Mouse (Mus musculus) liver, embryonic 12.5 days (tissue): ENCODE measurements around the gene Odf3l2. TPM values are rescaled to one million over a fixed set of nuclear protein-coding genes. Genes with fewer than 3 reads are reported as not detected.

ENCODE experiments used
- ATAC-seq: fragments of 200-750 bp; cut with Nextera tagmentation; 2 replicates; pipeline ENCODE4 v1.8.0; 2017; ENCODE audit warnings: moderate number of reproducible peaks, mild to moderate bottlenecking, moderate library complexity
- H3K27ac ChIP-seq: fragments of 300-500 bp; sonication (generic); 2 replicates; pipeline ENCODE4 v1.5.1; 2016; ENCODE audit warnings: mild to moderate bottlenecking
- H3K27me3 ChIP-seq: fragments of 300-500 bp; sonication (generic); replicated peaks from 2 replicates; pipeline ENCODE4 v1.6.1; 2016; ENCODE audit warnings: mild to moderate bottlenecking, moderate library complexity
- H3K36me3 ChIP-seq: fragments of 300-500 bp; sonication (generic); 2 replicates; pipeline ENCODE4 v1.6.1; 2016; ENCODE audit warnings: mild to moderate bottlenecking, moderate library complexity
- H3K4me1 ChIP-seq: fragments of 300-500 bp; sonication (generic); 2 replicates; pipeline ENCODE4 v1.6.1; 2016
- H3K4me2 ChIP-seq: fragments of 300-500 bp; sonication (generic); 2 replicates; pipeline ENCODE4 v1.6.1; 2016; ENCODE audit warnings: mild to moderate bottlenecking, moderate library complexity
- H3K4me3 ChIP-seq: fragments of 300-500 bp; sonication (generic); 2 replicates; pipeline ENCODE4 v1.5.1; 2016; ENCODE audit warnings: mild to moderate bottlenecking, moderate library complexity
- H3K9ac ChIP-seq: fragments of 300-500 bp; sonication (generic); 2 replicates; pipeline ENCODE4 v1.6.1; 2016; ENCODE audit warnings: mild to moderate bottlenecking, moderate library complexity
- H3K9me3 ChIP-seq: fragments of 300-500 bp; sonication (generic); replicated peaks from 2 replicates; pipeline ENCODE4 v1.6.1; 2016; ENCODE audit warnings: mild to moderate bottlenecking, moderate library complexity
- WGBS: fragments of 180-500 bp; shearing (Covaris S2); methylation state at CpG from one replicate; pipeline ENCODE4 v1.1.7; 2016; ENCODE audit not compliant: insufficient replicate concordance; 5-methylcytosine and 5-hydroxymethylcytosine counted together
- polyA plus RNA-seq: library from polyadenylated mRNA; unstranded; fragments of >200 nt; fragmentation: Nextera tagmentation; extraction: Ambion mirVana; gene quantifications from 2 replicates; pipeline ENCODE4 v1.2.1, GENCODE M21; 2016

The Odf3l2 gene
- polyA plus RNA-seq, 1 experiment from 2014 or later = not detected

DNA sequence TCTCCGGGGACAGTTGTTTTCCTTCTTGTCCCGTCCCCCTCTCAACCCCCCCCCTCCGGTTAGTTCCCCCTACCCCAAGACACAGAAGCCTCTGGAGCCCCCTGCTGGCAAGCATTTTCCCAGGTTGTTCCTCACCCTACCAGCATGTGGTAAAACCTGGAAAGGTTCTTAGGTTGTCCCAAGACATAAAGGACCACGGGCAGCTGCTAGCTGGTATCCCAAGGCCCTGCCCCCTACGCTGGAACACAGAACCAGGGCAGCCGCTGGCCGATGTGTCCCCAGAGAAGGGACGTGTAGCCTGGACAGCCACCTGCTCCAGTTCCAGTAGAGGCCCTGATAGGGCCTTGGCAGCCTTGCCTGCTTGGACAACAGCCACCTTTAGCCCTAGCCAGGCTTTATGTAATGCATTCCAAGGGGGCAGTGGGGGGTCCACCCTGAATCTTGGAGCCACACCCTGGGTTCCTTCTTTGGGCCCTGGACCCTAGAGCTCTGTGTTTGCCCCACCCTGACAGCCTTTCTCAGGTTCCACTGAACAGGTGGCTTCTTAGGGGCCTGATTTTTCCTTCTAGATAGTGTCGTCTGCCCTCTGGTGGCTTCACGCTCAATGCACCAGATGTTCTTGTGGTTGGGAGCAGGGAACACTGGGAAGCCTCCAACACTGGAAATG lies 37.5 kb upstream of the Odf3l2 start:
- H3K36me3 ChIP-seq = peaks cover 47% of the 10 kb centered on the region
- no peak for ATAC-seq
- H3K27me3 ChIP-seq = peaks cover 10% of the 10 kb centered on the region; the same call in 1 of the 2 replicates
- H3K9ac ChIP-seq = peak overlapping the region; percentile 91
- no peaks in the 10 kb centered on the region for H3K9me3 ChIP-seq
- 3% methylated on average over 10 of the region's 10 CpGs for WGBS
- peaks cover 41% of the 10 kb centered on the region for H3K4me1 ChIP-seq
- peak overlapping the region; percentile 87 for H3K4me2 ChIP-seq
- peak overlapping the region; percentile 96 for H3K27ac ChIP-seq
- peak overlapping the region; percentile 94 for H3K4me3 ChIP-seq

DNA sequence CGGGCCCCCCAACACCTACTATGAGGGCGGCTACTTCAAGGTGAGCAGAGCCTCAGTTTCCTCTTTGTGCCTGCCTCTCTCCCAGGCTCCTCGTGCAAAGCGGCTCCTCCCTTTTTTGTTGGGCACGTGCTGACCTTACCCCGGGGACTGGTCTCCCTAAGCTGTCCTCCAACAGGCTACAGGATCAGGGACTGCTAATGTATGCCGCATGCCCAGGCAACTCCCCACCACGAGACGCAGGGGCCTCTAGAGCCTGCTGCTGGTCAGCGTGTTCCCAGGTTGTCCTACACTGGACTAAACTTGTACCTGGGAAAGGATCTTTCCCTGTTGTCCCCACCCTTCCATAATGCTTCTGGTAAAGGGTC lies 37.0 kb upstream of the Odf3l2 start:
- WGBS = 0% methylated on average over 10 of the region's 10 CpGs
- Histone ChIP-seq H3K36me3 (peaks cover 41% of the 10 kb centered on the region), H3K4me1 (peaks cover 41% of the 10 kb centered on the region), H3K4me2 (peak overlapping the region; percentile 87), H3K27ac (peak overlapping the region; percentile 96), H3K9me3 (no peaks in the 10 kb centered on the region), H3K4me3 (peak overlapping the region; percentile 94), H3K27me3 (peaks cover 10% of the 10 kb centered on the region; the same call in 1 of the 2 replicates), H3K9ac (peak overlapping the region; percentile 91)
- ATAC-seq = no peak

DNA sequence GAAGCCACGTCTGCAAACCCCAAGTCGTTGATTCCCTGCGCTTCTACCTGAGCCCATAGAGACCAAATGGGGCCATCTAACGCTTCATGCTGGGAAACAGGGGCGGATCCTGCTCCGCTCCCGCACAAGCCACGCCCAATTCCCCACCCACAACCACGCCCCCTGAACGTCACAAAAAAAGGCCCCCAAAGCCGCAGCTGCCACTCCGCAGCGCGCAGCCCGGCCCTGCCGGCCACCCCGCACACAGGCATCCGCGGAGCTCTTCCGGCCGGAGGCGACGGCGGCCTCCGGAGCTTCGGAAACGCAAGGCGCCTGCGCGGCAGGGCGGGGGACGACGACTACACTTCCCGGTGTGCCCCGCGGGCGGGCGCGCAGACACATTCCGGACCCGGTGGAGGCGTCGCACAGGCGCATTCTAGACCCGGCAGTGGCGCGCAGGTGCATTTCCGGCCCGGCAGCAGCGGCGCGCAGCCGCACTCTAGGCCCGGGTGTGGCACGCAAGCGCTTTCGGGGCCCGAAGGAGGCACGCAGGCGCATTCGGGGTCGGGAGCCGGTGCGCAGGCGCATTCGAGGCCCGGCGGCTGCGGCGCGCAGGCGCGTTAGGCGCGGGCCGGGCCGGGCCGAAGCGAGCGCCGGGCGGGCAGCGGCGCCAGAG lies 36.2 kb upstream of the Odf3l2 start, which contains the start of gene Cdc34:
Gene Cdc34, plus strand, starts transcription at position 605 of the 655 bp plus-strand sequence.
- H3K27me3 ChIP-seq = peaks cover 10% of the 10 kb centered on the region; the same call in 1 of the 2 replicates
- peak within 1 kb of the TSS; percentile 91 for H3K9ac ChIP-seq
- peak; percentile 92 for ATAC-seq
- no peaks in the 10 kb centered on the region for H3K9me3 ChIP-seq
- peaks cover 41% of the 10 kb centered on the region for H3K4me1 ChIP-seq
- peak within 1 kb of the TSS; percentile 87 for H3K4me2 ChIP-seq
- peak within 1 kb of the TSS; percentile 94 for H3K4me3 ChIP-seq
- peak within 1 kb of the TSS; percentile 96 for H3K27ac ChIP-seq
- under 1% methylated on average over 72 of the region's 84 CpGs for WGBS
- H3K36me3 ChIP-seq = peaks cover 33% of the 10 kb centered on the region

DNA sequence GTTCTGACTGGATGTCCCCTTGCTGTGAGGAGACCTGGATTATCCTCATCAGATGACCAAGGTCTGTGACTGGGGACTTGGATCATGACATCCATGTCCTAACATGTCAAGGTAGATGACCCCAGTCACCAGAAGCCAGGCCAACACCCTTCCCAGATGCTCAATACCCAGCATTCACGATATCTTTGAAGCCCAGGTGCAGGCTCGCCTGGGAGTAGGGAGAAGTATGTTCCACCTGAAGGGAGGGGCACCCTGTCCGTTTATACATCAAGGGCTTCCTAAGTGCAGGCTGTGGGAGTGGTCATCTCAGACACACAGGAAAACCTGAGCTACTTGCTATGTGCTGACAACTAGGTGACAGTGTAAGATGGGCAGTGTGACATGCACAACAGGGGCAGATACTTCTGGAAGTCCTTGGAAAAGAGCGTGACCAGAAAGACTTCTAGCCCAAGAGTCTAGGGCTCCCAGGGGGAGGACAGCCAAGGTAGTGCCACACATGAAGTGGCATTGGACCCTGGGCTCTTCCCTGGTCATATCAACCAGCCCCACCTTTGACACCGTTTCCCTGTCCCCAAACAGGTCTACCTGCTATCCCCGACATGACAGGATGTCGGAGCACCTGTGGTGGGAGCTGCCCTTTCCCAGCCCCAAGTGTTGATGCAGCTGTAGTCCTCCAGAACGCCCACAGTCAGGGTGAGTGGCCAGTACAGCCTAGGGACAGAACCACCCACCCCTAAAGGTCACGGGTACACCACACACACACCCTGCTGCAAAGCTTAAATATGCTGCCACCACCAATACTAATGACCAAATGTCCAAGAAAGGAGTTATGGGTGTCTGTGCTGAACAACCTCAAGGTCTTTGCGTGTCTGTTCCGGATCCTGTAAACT lies 35.3 kb upstream of the Odf3l2 start:
- H3K4me1 ChIP-seq = peaks cover 41% of the 10 kb centered on the region
- H3K27ac ChIP-seq = peak overlapping the region; percentile 96
- H3K27me3 ChIP-seq = peaks cover 14% of the 10 kb centered on the region
- 26% methylated on average over 11 of the region's 11 CpGs for WGBS
- H3K9ac ChIP-seq = peak overlapping the region; percentile 70
- peak overlapping the region; percentile 94 for H3K4me3 ChIP-seq
- H3K4me2 ChIP-seq = peak overlapping the region; percentile 87
- peak; percentile 18 for ATAC-seq
- H3K9me3 ChIP-seq = no peaks in the 10 kb centered on the region
- peaks cover 28% of the 10 kb centered on the region for H3K36me3 ChIP-seq

DNA sequence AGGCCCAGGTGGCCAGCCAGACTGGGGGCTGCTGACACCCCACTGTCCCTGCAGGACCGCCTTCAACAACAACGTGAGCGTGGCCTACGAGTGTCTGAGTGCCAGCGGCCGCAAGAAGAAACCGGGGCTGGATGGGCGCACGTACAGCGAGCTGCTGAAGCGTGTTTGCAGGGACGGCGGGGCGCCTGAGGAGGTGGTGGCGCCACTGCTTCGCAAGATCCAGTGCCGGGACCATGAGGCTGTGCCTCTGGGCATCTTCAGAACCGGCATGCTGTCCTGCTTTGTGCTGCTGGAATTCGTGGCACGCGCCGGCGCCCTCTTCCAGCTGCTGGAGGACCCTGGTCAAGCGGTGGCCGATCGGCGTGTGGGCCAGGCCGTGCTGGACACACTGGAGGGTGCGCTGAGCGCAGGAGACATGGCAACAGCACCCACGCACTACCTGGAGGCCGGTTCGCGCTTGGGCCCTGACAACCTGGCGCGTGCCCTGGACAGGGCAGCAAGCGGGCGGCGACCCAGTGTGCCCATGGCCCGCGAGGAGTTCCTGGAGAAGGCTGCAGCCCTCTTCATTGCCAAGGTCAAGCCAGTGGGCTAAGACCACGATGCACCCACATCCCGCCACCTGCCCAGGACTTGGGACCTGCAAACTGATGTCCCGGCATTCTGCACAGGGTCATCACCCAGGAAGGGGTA lies 30.0 kb upstream of the Odf3l2 start:
- Histone ChIP-seq H3K27me3 (peaks cover 21% of the 10 kb centered on the region), H3K9ac (no peak overlapping the region), H3K4me1 (peaks cover 19% of the 10 kb centered on the region), H3K27ac (no peak overlapping the region), H3K4me2 (no peak overlapping the region), H3K9me3 (no peaks in the 10 kb centered on the region), H3K36me3 (peaks cover 17% of the 10 kb centered on the region), H3K4me3 (no peak overlapping the region)
- 53% methylated on average over 44 of the region's 44 CpGs for WGBS
- no peak for ATAC-seq

DNA sequence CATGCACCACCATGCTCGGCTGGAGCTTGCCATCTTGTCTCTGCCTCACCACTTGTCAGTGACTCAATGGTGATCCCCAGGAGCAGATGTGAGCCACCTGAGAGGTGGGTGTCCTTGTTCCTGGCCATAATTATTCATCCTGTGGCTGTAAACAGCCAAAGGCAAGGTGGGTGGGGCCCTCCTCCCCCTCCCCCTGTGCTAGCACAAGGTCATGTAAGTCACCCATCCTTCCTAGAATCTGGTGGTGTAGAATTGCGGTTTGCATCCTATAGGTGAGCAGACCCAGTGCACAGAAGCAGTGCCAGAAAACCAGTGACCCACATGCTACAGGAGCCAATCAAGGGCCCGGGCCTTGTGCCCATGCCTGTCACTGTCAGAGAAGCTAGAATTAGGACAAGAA lies 27.5 kb upstream of the Odf3l2 start:
- Histone ChIP-seq H3K4me2 (no peak overlapping the region), H3K4me3 (no peak overlapping the region), H3K27me3 (peaks cover 11% of the 10 kb centered on the region), H3K9ac (no peak overlapping the region), H3K27ac (no peak overlapping the region), H3K9me3 (no peaks in the 10 kb centered on the region), H3K36me3 (peaks cover 17% of the 10 kb centered on the region), H3K4me1 (peaks cover 28% of the 10 kb centered on the region)
- 75% methylated on average over 3 of the region's 3 CpGs for WGBS
- ATAC-seq = no peak

DNA sequence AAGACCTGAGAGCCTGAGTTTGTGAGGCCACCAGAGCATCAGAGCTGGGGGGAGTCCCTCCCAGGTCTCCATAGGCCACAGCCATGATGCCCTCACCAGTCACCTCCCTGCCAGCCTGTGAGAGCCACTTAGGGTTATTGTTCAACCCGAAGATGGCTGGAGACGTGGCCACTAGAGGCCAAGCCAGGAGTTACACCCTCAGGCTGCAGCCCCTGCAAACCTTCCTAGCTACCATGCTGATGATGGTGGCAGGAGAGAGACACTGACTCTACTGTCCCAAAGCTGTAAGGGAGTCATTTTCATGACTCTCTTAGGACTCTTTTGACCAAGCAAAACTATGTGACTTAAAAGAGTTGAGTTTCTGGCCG lies 26.5 kb upstream of the Odf3l2 start:
- no peak overlapping the region for H3K4me2 ChIP-seq
- H3K4me3 ChIP-seq = no peak overlapping the region
- H3K27me3 ChIP-seq = peaks cover 11% of the 10 kb centered on the region
- peaks cover 17% of the 10 kb centered on the region for H3K36me3 ChIP-seq
- WGBS = 75% methylated on average over 3 of the region's 3 CpGs
- no peak for ATAC-seq
- H3K9ac ChIP-seq = no peak overlapping the region
- H3K27ac ChIP-seq = no peak overlapping the region
- peaks cover 28% of the 10 kb centered on the region for H3K4me1 ChIP-seq
- H3K9me3 ChIP-seq = no peaks in the 10 kb centered on the region

DNA sequence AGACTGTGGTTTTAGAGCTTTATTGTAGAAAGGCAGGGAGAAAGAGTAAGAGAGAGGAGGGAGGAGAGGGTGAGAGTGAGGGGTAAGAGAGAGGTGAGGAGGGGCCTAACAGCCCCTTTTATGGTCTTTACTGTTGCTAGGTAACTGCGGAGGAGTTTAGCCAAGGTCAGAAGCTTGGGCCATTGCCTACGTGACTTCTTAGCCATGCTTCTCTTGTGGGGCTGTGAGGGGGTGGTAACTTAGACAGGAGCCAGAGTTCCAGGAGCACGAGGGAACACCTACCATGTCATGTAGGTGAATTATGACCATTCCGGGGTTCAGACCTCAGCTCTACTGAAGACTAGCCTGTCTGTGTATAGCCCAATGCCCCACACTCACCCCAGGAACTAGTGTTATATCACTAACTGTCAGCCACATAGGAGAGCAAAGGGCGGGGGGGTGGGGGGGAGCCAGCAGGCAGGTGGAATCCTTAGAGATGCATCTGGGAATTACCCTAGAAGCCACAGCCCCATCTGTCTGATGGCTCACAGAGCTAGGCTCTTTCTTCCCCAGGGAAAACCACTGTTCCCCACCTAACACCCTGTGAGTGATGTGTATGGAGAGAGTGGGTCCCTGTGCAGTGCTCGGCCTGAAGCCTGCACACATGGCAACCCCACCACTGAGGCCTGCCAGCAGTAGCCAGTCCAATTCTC lies 26.0 kb upstream of the Odf3l2 start:
- H3K4me3 ChIP-seq = no peak overlapping the region
- no peak for ATAC-seq
- peak overlapping the region; percentile 10; the same call in 1 of the 2 replicates for H3K9ac ChIP-seq
- H3K9me3 ChIP-seq = no peaks in the 10 kb centered on the region
- peaks cover 17% of the 10 kb centered on the region for H3K36me3 ChIP-seq
- peaks cover 13% of the 10 kb centered on the region for H3K27me3 ChIP-seq
- 73% methylated on average over 6 of the region's 6 CpGs for WGBS
- H3K4me2 ChIP-seq = peak overlapping the region; percentile 21; the same call in 1 of the 2 replicates
- peaks cover 28% of the 10 kb centered on the region for H3K4me1 ChIP-seq
- H3K27ac ChIP-seq = 0 out of 2 replicates have a peak overlapping the region, but pooled peaks have one; percentile 5

DNA sequence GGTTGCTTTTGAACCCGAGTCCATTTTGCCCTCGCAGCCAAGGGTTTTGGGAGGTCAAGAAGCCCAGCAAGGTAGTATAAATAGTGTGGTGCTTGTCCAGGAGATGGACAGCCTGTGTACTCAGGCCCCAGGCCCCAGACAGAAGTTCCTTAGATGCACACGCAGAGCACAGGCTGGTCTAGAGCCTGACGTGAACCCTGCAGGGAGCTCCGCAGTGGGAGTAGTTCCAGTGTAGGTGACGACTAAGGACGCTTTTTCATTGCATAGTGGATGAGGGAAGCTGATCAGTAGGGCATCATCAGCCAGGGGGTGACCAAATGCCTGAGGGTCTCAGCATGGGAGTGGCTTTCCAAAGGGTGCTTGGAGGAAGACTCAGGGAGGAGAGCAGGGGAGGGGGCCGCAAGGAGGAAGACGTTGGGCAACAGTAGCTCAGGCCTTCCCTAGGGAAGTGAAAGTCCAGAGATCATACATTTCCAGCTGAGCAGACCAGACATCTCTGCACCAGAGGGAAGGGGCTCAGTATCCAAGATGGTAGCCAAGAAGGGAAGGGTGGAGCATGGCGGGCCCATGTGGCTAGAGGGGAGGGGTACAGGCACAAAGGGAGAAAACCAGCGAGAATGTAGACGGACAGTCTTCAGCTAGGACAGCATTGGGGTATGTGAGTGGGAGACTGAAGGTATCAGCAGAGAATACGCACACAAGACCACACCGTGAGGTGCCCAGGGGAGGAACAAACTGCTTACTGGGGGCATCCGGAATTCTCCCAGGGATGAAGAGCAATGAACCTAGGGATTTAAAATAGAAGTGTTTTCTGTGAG lies 24.7 kb upstream of the Odf3l2 start:
- peak overlapping the region; percentile 80 for H3K9ac ChIP-seq
- 30% methylated on average over 15 of the region's 15 CpGs for WGBS
- H3K4me2 ChIP-seq = peak overlapping the region; percentile 85
- H3K4me1 ChIP-seq = peaks cover 28% of the 10 kb centered on the region
- H3K27me3 ChIP-seq = 0 out of 2 replicates have a peak, but pooled peaks cover 7% of the 10 kb centered on the region
- peak overlapping the region; percentile 85 for H3K4me3 ChIP-seq
- peak; percentile 30 for ATAC-seq
- peak overlapping the region; percentile 81 for H3K27ac ChIP-seq
- H3K9me3 ChIP-seq = no peaks in the 10 kb centered on the region
- H3K36me3 ChIP-seq = peaks cover 7% of the 10 kb centered on the region

DNA sequence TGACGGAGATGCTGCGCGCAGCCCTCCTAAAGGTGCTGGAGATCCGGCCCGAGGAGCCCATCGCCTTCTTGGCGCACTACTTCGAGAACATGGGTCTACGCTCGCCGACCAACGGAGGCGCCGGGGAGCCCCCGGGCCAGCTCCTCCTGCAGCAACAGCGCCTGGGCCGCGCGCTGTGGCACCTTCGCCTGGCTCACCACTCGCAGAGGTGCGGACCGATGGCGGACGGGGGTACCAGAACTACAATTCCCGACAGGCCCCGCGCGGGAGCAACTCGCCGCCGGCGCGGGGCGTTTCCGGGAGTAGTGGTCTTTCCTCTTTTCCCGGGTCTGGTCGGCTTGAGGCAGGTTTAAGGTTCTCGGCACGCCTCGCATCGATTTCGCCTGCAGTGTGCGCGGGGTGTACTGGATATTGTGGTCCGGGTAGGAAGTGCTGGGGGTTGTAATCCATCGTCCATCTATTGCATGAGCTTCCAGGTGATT lies 24.1 kb upstream of the Odf3l2 start:
- WGBS = 4% methylated on average over 45 of the region's 47 CpGs
- H3K4me3 ChIP-seq = peak overlapping the region; percentile 85
- H3K4me1 ChIP-seq = peaks cover 28% of the 10 kb centered on the region
- peak; percentile 57 for ATAC-seq
- H3K27me3 ChIP-seq = 0 out of 2 replicates have a peak, but pooled peaks cover 8% of the 10 kb centered on the region
- H3K36me3 ChIP-seq = peaks cover 6% of the 10 kb centered on the region
- H3K9ac ChIP-seq = peak overlapping the region; percentile 80
- peak overlapping the region; percentile 85 for H3K4me2 ChIP-seq
- no peaks in the 10 kb centered on the region for H3K9me3 ChIP-seq
- H3K27ac ChIP-seq = peak overlapping the region; percentile 81
